Mouse (Mus musculus) liver, embryonic 14.5 days (tissue): ENCODE measurements at regions not wholly inside any gene's neighbourhood (a gene's known extent, or its start where the extent isn't known, plus 50 kb on each side); places are given as distances from the start of the nearest gene placed in this dataset.

Experiments used
- ATAC-seq: fragments of 200-750 bp; cut with Nextera tagmentation; 2 replicates; pipeline ENCODE4 v1.8.0; 2017; ENCODE audit warnings: moderate number of reproducible peaks, mild to moderate bottlenecking, moderate library complexity; ENCODE audit not compliant: insufficient read depth
- DNase-seq, 3 experiments: peaks; one replicate each; pipeline ENCODE4 v3.0.0-alpha.2; 2012 to 2013; ENCODE audit warnings: low read depth in 3 of 3, low spot score in 3 of 3
- H3K27ac ChIP-seq: fragments of 300-500 bp; sonication (generic); 2 replicates; pipeline ENCODE4 v1.5.1; 2014; ENCODE audit warnings: moderate library complexity, mild to moderate bottlenecking, control low read depth, inconsistent platforms
- H3K27me3 ChIP-seq: fragments of 300-500 bp; sonication (generic); 2 replicates; pipeline ENCODE4 v1.6.1; 2014; ENCODE audit warnings: mild to moderate bottlenecking, low read length, moderate library complexity; ENCODE audit not compliant: control insufficient read depth, insufficient read depth
- H3K36me3 ChIP-seq: fragments of 300-500 bp; sonication (generic); replicated peaks from 2 replicates; pipeline ENCODE4 v1.6.1; 2014; ENCODE audit warnings: low read depth; ENCODE audit not compliant: control insufficient read depth, insufficient read depth
- H3K4me1 ChIP-seq, 2 experiments: fragments of 200-500 bp in 1 of 2; fragments of 300-500 bp in 1 of 2; sonication (generic) in 1 of 2; replicated peaks; 2 replicates each; pipeline ENCODE4 v1.6.1; 2012 to 2014; ENCODE audit warnings: antibody characterized with exemption in 1 of 2, inconsistent platforms in 1 of 2, low read length in 1 of 2; ENCODE audit not compliant: control insufficient read depth in 2 of 2, insufficient read depth in 2 of 2
- H3K4me2 ChIP-seq: fragments of 300-500 bp; sonication (generic); 2 replicates; pipeline ENCODE4 v1.6.1; 2014; ENCODE audit warnings: low read depth, mild to moderate bottlenecking, control low read depth, moderate library complexity
- H3K4me3 ChIP-seq, 2 experiments: fragments of 200-500 bp in 1 of 2; fragments of 300-500 bp in 1 of 2; sonication (generic) in 1 of 2; 2 replicates each; pipeline ENCODE4 v1.5.1; 2012 to 2014; ENCODE audit warnings: low read depth in 2 of 2, low read length in 2 of 2, mild to moderate bottlenecking in 2 of 2, control low read depth in 1 of 2, inconsistent platforms in 1 of 2, moderate library complexity in 1 of 2; ENCODE audit not compliant: insufficient read depth in 1 of 2
- H3K9ac ChIP-seq: fragments of 300-500 bp; sonication (generic); replicated peaks from 2 replicates; pipeline ENCODE4 v1.6.1; 2014; ENCODE audit warnings: mild to moderate bottlenecking, control low read depth, moderate library complexity
- H3K9me3 ChIP-seq: fragments of 300-500 bp; sonication (generic); 2 replicates; pipeline ENCODE4 v1.6.1; 2016; ENCODE audit warnings: low read length, mixed read lengths; ENCODE audit not compliant: control insufficient read depth
- CTCF ChIP-seq: IDR thresholded peaks from 2 replicates; pipeline ENCODE4 v1.5.1; 2016; ENCODE audit warnings: antibody characterized with exemption, low read depth, control low read depth
- EP300 ChIP-seq: IDR thresholded peaks from 2 replicates; pipeline ENCODE4 v1.6.1; 2016; ENCODE audit warnings: antibody characterized with exemption, low read depth
- WGBS: fragments of 180-500 bp; shearing (Covaris S2); extraction: QIAGEN DNeasy Blood & Tissue Kit; methylation state at CpG from one replicate; pipeline ENCODE4 v1.1.7; 2014; ENCODE audit not compliant: insufficient replicate concordance; 5-methylcytosine and 5-hydroxymethylcytosine counted together

- Histone ChIP-seq H3K4me1 (no peaks in the 10 kb centered on the region), H3K4me3 (no peak overlapping the region), H3K9me3 (no peaks in the 10 kb centered on the region), H3K4me2 (no peak overlapping the region), H3K36me3 (no peaks in the 10 kb centered on the region), H3K27ac (no peak overlapping the region), H3K27me3 (no peaks in the 10 kb centered on the region), H3K9ac (no peak overlapping the region)
- WGBS, result 63% methylated on average over 4 of the region's 4 CpGs
- ATAC-seq, result no peak
- DNase-seq, result no peak
- TF ChIP-seq CTCF (no peak), EP300 (no peak)
Observed at GRCm38 (mm10) chr2:118053512-118053911, 58.2 kb upstream of the Thbs1 start.

GRCm38 (mm10) chr2:118058654-118059395 is 52.9 kb upstream of the Thbs1 start:
- no peaks in the 10 kb centered on the region for H3K9me3 ChIP-seq
- WGBS, result 68% methylated on average over 6 of the region's 6 CpGs
- H3K9ac ChIP-seq, result no peak overlapping the region
- no peak overlapping the region for H3K27ac ChIP-seq
- ATAC-seq, result no peak
- TF ChIP-seq CTCF (no peak), EP300 (no peak)
- H3K27me3 ChIP-seq, result no peaks in the 10 kb centered on the region
- no peaks in the 10 kb centered on the region for H3K36me3 ChIP-seq
- H3K4me2 ChIP-seq, result no peak overlapping the region
- no peaks in the 10 kb centered on the region for H3K4me1 ChIP-seq
- no peak for DNase-seq
- no peak overlapping the region for H3K4me3 ChIP-seq

GRCm38 (mm10) chr2:118061291-118061690 is 50.4 kb upstream of the Thbs1 start:
- 67% methylated on average over 5 of the region's 5 CpGs for WGBS
- DNase-seq, result no peak

More at GRCm38 (mm10) chr2:118061291-118061690, 50.4 kb upstream of the Thbs1 start:
- Histone ChIP-seq H3K27ac (no peak overlapping the region), H3K4me2 (no peak overlapping the region), H3K9me3 (no peaks in the 10 kb centered on the region), H3K36me3 (no peaks in the 10 kb centered on the region), H3K4me1 (no peaks in the 10 kb centered on the region), H3K4me3 (no peak overlapping the region), H3K9ac (no peak overlapping the region), H3K27me3 (no peaks in the 10 kb centered on the region)
- ATAC-seq, result no peak
- TF ChIP-seq CTCF (no peak), EP300 (no peak)
